Mouse (Mus musculus): ENCODE measurements at regions not wholly inside any gene's neighbourhood (a gene's known extent, or its start where the extent isn't known, plus 50 kb on each side); places are given as distances from the start of the nearest gene placed in this dataset.

- TF ChIP-seq CTCF (IDR thresholded peaks at IDR 0.05) (no peak), EP300 (IDR thresholded peaks at IDR 0.05; ENCODE audit: insufficient read depth, low read depth, low read length) (no peak), POLR2A (IDR thresholded peaks at IDR 0.05; ENCODE audit: insufficient read depth, low read depth, low read length) (no peak)
Observed at GRCm38 (mm10) chr1:30588336-30588735, 285.4 kb downstream of the Phf3 start.
